Mouse (Mus musculus): ENCODE measurements around the gene Wwc1.

The Wwc1 gene

DNA sequence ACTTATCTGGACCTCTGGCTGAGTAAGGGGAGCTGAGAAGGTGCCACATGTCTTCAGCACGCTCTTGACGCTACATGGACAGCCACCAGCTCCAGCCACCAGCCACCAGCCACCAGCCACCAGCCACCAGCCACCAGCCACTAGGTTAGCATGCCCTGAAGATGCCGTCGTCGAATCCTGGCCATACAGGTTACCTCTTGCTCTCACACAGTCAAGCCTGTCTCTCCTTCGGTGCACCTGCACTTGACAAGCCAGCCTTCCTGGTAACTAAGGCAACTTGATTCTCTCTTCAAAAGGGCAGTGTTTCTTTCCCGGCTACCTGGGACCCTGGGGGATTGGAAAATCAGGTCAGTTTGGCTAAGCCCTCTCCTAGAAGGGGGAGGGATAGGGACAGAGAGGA, 7.2 kb downstream of the Wwc1 start:
- no peak for DNase-seq (ENCODE audit: low read depth, low spot score)

DNA sequence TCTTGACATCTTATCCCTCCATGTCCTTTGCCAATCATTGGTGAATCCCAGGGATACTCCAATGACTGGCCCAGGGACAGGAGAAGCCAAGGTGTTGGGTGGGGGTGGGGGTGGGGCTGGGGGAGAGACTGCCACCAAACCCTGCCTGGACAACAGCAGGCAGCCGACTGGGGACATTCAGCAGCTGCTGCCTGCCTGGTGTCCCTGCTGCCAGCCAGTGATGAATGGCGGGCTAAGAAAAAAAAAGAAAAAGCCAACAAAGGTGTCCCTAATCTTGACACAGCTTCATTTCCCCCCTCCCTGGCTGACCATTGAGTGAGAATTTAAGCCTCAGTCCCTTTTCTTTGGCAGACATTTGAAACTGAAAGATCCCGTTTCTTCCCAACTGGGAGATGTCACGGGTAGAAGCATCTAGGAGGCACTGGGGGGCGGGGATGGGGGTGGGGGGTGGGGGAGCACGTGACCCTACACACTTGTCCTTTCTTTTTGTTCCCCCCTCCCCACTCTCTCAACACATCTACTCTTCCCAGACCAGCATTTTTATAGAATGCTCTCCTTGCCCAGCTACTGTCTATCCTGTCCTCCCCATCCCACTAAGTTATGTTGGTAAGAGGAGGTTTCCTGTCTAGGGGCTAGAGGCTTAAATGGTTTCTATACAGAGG, 7.9 kb downstream of the Wwc1 start:
- DNase-seq (ENCODE audit: low read depth, low spot score): no peak

DNA sequence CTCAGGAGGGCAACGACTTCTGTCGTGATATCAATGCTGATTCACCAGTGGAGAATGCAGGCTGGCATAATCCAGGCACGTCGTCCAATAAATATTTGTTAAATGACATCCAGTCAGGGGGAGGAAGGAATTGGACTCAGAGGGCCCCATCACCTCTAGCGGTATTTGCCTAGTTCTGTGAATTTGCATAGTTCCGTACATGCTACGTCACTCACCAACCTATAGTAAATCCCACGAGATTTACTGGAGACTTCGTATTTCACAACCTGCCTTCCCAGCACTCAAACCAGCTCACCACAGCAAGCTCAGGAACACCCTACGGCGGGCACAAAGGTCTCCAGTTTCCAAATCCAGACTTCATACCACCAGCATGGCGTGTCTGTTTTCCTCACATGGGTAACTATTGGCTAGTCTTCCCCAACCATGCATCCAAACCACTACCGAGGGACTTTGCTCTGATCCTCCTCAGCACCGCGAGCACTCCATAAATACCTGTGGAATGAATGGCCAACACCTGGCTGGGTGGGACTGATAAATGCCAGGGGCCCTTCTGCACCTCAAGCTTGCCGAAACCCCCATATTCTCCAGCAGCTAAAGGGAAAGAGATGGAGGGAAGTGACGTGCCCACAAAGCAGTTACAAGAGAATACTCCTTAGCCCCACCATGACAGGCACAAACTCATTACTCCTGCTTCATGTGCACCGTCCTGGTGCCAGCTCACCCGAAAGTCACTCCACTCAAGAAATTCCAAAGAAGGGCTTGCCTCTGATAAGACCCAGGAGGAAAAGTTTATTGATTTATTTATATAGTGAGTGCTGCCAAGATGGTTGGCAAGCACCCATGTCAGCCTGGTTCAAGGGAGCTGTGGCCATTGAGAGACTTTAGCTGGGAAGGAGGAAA, 9.3 kb downstream of the Wwc1 start:
- DNase-seq (ENCODE audit: low read depth, low spot score): no peak

DNA sequence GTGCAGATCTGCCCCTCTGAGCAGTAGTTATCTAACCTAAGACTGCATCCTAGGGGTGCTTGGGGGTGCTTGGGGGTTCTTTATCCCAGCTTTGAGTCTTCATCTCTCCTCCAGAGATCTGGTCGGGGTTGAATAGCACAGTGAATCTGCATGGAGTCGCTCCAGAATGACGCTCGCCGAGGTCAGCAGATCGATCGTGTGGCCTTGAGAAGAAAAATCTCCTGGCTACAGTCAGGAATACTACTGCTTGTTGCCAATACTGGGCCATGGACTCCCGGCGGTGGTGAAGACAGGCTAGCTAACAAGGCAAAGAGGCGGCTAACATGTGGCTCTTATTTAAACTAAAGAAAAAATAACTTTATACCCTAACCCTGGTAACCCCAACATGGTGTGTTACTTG, 12.0 kb downstream of the Wwc1 start:
- DNase-seq (ENCODE audit: low read depth, low spot score): no peak

DNA sequence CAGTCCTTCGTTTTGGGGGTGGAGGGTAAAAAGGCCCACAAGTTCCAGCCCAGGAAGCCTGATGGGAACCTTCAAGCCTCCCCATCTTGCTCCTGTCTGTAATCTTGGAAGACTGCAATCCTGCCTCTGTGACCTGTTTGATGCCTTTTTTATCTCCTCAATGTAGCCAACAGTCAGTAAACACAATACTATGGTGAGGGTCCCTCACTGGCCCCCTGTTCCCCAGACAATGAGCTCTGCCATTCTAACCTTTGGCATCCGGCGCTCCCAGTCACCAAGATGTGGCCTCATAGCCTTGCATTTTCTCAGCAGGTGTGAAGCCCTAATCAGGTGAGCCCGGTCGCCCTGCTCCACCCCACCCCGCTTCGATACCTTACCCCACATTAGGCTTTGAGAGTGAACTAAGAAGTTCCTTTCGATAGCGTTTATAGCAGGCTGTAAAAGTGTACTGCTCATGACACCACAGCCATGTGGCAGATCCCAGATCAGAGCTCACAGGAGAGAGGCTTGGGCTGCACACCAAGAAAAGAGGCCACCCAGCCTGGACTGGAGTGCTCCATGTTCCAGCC, 16.3 kb downstream of the Wwc1 start:
- no peak for DNase-seq (ENCODE audit: low read depth, low spot score)

DNA sequence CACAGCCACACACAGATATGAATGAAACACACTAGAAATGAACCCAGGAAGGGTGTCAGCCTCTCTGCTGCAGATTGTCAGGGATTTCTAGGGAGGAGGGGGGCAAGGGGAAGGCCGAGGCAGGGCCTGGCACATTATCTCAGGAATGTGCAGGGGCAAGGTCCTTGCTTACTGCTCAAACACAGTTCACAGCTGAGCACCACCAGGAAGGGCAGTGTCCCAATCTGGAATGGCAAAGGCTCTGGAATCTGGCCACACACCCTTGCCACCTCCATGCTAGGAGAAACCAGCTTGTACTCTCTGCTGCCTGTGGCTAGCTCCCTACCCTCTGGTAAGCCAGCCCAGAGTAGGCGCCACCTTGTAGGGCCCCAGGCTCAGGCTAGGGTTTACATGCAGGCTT, 16.8 kb downstream of the Wwc1 start:
- DNase-seq (ENCODE audit: low read depth, low spot score): no peak

DNA sequence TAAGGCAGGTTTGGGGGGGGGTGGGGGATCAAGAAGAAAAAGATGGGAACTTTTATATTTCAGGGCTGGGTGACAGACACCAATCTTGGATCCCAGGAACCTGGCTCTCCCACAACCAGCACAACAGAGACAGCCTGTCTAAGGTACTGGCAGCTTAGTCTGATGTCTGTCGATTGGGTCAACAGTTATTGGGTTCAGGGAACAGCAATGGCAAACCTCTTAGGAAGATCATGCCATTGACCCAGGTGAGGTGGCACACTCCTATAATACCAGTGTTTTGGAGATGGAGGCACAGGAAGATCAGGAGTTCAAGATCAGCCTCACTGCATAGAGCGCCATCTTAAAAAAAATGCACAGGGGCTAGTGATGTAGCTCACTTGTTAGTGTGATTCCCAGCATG, 17.9 kb downstream of the Wwc1 start:
- DNase-seq (ENCODE audit: low read depth, low spot score): no peak

DNA sequence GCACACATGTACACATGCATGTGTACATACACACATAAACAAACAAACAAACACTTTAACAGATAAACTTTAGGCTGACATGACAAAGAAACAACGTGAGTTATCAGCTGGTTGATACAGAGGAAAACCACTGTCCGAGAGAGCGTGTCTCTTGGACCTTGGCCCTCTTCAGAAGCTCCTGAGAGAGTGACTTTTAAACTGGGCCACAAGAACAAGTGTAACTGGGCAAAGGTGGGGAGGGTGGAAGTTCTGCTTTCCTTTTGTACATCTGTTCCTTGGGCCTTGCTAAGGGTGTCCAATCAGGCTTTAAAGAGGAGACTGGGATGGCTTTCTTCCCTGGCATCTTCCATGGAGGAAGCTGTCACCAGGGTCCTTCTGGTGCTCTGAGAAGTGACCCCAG, 21.1 kb downstream of the Wwc1 start:
- no peak for DNase-seq (ENCODE audit: low read depth, low spot score)

DNA sequence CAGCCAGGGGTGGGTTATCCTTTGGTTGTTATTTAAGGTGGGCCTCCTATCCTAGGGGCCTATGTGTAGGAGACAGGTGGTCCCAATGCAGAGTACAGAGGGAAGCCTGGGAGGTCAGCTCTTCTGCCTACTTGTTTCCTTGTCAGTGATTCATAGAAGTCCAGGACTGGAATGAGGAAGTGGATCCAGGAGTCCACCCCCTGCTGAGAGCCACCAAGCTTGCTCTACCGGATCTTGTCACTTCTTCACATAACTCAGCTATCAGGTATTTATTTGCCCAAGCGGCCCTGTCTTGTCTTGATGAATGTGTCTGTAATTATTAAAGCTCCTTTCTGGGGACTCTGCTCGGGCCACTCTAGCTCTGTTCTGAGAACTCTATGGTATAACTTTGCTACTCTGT, 24.8 kb downstream of the Wwc1 start:
- no peak for DNase-seq (ENCODE audit: low read depth, low spot score)

DNA sequence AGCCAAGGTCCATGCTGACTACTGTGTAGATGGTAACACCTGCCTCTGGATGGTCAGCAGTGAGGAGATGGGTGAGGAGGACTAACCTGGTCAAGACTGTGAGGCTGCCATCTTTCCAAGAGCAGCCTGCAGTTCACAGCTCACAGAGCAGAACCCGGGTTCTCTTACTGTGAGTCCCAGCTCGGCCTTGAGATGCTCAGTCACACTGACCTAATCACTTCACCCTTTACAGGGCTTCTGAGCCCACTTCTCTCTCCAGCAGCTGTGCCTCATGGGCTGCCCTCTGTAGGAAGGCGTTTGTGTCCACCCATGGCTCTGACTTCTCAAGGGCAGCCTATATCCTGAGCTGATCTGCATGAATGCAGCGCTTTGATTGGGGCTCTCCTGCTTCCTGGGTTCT, 27.1 kb downstream of the Wwc1 start:
- no peak for DNase-seq (ENCODE audit: low read depth, low spot score)

DNA sequence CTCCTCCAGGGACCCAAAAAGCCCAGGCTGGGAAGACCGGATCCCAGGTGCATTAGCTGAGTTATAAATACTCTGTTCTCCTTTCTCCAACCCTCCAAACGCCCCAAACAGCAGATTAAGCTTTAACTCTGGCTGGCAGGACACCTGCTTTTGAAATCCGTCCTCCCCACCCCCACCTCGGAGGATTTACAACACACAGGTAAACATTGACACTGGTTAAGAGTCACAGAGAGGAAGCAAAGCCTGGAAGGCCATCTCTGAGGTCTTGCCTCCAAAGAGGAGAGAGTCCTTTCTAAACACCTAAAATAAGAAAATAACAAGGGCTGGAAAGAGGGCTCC, 28.6 kb downstream of the Wwc1 start:
- no peak for DNase-seq (ENCODE audit: low read depth, low spot score)

DNA sequence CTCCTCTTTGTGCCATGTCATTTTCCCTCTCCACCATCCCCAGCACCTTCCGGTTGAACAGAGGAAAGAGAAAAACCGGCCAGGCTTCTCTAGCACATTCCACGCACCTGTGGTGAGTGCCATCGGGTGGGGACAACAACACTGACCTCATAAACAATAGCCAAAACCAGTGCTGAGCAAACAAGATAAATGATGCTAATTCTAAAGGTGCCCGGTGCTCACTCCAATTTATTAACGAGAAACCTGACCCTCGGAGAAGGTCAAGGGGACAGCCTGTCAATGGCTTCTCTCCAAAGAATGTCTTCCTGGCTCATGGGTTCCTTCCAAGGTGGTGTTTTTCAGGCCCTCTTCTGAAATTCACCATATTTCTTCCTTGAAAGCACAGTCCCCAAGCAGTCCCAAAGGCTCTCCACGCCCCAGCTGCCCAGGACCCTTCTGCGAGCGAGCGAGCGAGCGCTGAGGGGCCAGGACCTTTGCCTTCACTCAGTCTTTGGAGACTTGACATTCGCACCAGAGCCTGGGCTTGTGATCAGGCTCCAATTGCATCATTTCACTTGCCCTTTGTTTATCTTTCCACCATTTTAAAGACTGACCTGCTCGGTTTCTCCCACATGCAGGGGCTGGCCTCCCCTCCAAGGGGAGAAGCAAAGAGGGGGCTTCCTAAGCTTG, 29.1 kb downstream of the Wwc1 start:
- no peak for DNase-seq (ENCODE audit: low read depth, low spot score)

DNA sequence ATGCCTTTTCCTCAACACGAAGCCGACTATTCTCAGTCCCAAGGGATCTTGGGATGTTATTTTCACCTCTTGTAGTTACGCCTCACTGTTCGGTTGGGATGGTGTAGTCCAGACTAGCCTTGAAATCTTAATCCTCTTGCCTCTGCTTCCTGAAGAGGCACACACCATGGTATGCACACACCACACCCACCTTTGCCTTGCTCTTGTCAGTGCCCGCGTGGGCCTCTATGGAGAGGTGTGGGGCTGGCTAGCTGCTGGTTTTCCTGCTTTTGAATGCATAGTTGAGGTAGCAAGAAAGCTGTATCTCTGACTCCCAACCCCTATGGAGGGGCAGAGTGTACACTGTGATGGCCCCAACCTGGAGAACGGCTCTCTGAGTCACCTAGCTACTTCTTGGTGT, 29.9 kb downstream of the Wwc1 start:
- no peak for DNase-seq (ENCODE audit: low read depth, low spot score)

DNA sequence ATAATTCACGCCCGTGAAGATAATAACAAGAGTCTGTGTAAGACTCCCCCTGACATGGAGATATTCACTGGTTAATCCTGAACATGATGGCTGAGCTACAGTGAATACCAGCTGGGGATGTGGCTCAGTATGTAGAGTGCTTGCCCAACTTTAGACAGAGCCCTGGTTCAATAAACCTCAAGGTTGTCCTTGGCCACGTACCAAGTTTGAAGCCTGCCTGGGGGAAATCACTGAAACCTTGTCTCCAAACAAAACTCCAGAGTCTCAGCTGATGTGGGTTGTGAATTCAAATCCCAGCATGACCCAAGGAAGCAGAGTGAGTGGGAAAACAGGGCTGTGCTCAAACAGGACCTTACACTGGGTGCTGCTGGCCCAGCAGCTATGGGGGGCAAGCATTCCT, 30.3 kb downstream of the Wwc1 start:
- no peak for DNase-seq (ENCODE audit: low read depth, low spot score)

DNA sequence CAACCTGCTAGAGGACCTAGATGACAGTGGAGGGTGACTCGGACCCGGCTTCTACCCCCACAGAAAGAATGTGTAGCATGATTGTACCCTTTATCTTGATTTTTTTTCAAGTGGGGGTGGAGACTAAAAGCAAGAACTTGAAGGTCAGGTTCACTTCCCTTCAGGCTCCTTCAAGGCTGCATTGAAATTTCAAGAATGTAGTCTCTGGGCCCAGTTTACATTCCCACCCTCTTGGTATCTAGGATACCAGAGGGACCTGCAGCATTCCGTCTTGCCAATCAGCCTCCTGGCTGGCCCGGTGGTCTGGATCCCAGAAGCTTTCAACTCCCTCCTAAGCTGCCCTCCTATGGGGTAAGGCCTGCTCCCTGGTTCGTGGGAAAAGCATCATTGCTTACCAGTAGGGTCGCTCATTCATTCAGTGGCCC, 31.9 kb downstream of the Wwc1 start:
- DNase-seq (ENCODE audit: low read depth, low spot score): no peak

DNA sequence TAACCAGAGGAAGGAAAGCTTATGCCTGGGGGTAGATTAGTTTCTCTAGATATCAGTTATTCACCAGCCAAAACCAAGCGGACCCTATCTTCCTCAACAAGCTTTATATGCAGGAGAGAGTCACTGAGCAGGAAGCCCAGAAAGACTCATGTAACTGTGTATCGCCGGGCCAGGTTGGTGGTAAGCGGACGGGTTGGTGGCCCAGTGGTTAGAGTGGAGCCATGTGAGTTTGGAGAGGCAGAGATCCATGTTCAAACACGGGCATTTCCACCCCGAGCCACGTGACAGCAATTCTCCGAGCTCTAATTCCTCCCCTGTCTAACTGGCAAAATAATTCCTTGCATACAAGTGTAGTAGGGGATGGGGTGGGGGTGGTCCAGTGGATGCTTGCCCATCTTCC, 32.4 kb downstream of the Wwc1 start:
- DNase-seq (ENCODE audit: low read depth, low spot score): no peak

DNA sequence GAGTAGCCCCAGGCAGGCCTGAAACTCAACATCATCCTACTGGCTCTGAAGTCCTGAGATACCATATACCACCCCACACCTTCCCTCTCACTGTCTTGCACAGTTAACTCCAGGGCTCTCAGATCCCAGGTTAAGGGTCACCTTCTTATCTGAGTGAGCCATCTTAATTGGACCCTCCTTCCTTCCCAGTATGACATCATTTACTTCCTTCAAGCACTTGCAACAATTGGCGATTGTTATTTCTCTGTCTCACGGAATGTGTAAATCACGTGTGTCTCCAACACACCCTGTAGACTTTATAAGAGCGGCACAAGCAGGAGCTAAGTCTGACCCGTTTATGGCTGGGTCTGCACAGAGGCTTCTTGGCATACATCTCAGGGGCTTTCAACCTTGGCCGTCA, 35.1 kb downstream of the Wwc1 start:
- DNase-seq (ENCODE audit: low read depth, low spot score): no peak

DNA sequence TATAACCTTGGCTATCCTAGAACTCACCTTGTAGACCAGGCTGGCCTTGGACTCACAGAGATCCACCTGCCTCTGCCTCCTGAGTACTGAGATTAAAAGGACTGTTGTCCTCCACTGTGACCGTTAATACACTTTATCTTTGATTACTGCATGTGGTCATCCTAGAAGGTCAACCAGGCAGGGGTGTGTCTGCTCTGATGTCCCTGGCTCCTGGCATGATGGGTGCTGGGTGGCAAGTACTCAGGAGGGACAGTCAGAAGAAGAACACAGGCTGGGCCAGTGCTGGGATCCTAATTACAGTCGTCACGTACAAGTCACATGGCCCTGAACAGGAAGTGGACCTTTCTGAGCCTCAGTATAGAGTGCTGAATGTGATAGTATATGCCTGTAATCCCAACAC, 38.7 kb downstream of the Wwc1 start:
- DNase-seq (ENCODE audit: low read depth, low spot score): no peak

DNA sequence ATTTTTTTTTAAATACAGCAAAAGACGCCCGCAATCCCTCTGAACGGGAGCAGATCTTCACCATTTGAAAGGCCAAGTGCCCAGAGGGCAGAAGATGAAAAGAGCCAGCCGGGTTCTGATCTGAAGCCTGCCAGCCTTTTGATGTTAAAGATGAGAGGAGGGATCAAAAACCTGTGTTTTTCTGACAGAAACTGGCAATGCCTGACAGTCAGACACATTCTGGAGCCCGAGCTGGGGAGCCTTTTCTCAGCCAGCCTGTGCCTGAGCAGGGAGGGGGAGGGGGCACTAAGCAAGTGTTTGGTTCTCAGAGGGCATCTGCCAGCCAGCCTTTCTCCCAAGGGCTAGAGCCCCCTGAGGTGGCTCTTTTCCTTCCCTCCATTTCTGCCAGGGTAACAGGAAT, 39.3 kb downstream of the Wwc1 start:
- DNase-seq (ENCODE audit: low read depth, low spot score): no peak

DNA sequence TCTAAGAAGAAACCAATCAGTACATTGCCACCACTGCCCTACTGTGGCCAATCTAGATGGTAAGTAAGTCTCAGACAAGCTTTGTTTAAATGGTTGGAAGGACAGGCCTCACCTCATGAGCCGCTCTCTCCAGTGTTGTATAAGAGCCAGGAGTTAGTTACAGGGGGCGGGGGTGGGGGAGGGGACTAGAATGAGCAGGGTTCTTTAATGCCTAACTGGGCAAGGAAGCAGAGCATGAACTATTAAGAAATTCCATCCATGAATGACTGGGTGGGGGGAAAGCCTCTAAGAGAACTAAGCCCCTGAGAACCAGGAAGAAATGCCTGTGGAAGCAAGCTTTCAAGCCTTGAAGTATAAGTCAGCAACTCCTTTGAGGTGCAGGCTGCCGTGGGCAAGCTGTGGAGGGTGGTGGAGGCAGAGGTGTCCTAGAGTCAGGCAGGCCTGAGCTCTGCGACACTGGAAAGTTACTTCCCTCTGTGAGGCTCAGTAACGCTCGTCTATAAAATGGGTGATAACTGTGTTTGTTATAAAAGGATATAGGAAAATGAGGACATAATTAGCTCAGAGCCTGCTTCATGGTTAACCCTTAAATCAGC, 41.4 kb downstream of the Wwc1 start:
- no peak for DNase-seq (ENCODE audit: low read depth, low spot score)

DNA sequence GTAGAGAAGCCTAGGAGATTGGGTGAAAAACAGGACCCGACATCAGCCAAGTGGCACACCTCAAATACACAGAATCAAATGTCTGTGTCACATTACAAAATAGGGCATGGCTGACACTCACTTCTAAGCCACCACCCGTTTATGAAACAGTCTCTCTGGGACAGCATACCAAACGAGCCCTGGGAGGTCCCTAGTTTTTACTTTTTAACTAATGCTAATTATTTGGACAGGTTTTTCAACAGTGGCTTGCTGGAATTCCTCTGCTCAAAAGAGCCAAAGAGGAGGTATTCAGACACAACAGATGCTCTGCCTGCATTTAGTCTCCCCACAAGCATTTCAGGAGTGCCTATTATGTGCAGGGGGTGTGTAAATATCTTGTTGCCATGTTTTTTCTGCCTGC, 44.7 kb downstream of the Wwc1 start:
- no peak for DNase-seq (ENCODE audit: low read depth, low spot score)

DNA sequence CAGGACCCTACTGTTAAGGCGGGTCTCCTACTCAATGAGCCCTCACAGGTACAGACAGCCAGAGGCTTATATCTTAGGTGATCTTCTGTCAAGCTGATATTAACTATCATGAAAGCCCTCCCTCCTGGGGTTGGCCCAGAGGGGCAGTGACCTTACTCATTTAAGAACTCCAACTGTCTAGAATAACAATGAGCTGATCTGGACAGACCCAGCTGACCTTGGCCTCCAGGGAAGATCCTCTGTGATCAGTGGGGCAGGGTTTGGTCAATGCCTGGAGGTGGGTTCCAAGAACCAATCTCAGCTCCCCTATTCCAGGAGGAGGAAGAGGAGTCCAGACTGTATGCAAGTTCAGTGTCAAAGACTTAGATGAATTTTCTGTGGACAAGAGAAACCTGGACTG, 45.2 kb downstream of the Wwc1 start:
- DNase-seq (ENCODE audit: low read depth, low spot score): no peak
